Mouse (Mus musculus) heart, postnatal 0 days (tissue): ENCODE results near the gene Prss35. TPM values are rescaled to one million over a fixed set of nuclear protein-coding genes. Genes with fewer than 3 reads are reported as not detected.

Experiments used
- ATAC-seq: fragments of 200-750 bp; cut with Nextera tagmentation; 2 replicates; pipeline ENCODE4 v1.8.0; 2017; ENCODE audit warnings: low read depth, moderate number of reproducible peaks, moderate library complexity; ENCODE audit not compliant: insufficient read depth
- DNase-seq: peaks from one replicate; pipeline ENCODE4 v3.0.0-alpha.2; 2016; ENCODE audit warnings: low spot score
- H3K27ac ChIP-seq: fragments of 300-500 bp; sonication (generic); 2 replicates; pipeline ENCODE4 v1.5.1; 2014; ENCODE audit warnings: low read depth, mild to moderate bottlenecking
- H3K27me3 ChIP-seq: fragments of 300-500 bp; sonication (generic); 2 replicates; pipeline ENCODE4 v1.6.1; 2014; ENCODE audit warnings: low read length, mixed read lengths; ENCODE audit not compliant: control insufficient read depth, insufficient read depth
- H3K36me3 ChIP-seq: fragments of 300-500 bp; sonication (generic); replicated peaks from 2 replicates; pipeline ENCODE4 v1.6.1; 2014; ENCODE audit warnings: low read length, mixed read lengths; ENCODE audit not compliant: control insufficient read depth, insufficient read depth
- H3K4me1 ChIP-seq: fragments of 300-500 bp; sonication (generic); 2 replicates; pipeline ENCODE4 v1.6.1; 2014; ENCODE audit warnings: antibody characterized with exemption; ENCODE audit not compliant: control insufficient read depth, insufficient read depth
- H3K4me2 ChIP-seq: fragments of 300-500 bp; sonication (generic); 2 replicates; pipeline ENCODE4 v1.6.1; 2014; ENCODE audit warnings: low read depth, mild to moderate bottlenecking, low read length, moderate library complexity
- H3K4me3 ChIP-seq: fragments of 300-500 bp; sonication (generic); 2 replicates; pipeline ENCODE4 v1.5.1; 2014; ENCODE audit warnings: low read depth, low read length
- H3K9ac ChIP-seq: fragments of 300-500 bp; sonication (generic); replicated peaks from 2 replicates; pipeline ENCODE4 v1.6.1; 2014; ENCODE audit warnings: low read depth, low read length, mixed read lengths
- H3K9me3 ChIP-seq: fragments of 300-500 bp; sonication (generic); replicated peaks from 2 replicates; pipeline ENCODE4 v1.6.1; 2016; ENCODE audit warnings: low read length; ENCODE audit not compliant: control insufficient read depth
- CTCF ChIP-seq: IDR thresholded peaks from 2 replicates; pipeline ENCODE4 v1.5.1; 2016; ENCODE audit warnings: antibody characterized with exemption, control low read depth, low read depth
- EP300 ChIP-seq: IDR thresholded peaks from 2 replicates; pipeline ENCODE4 v1.6.1; 2016; ENCODE audit warnings: antibody characterized with exemption, low read depth
- WGBS: fragments of 180-500 bp; shearing (Covaris S2); extraction: QIAGEN DNeasy Blood & Tissue Kit; methylation state at CpG from one replicate; pipeline ENCODE4 v1.1.7; 2014; 5-methylcytosine and 5-hydroxymethylcytosine counted together
- polyA plus RNA-seq: library from polyadenylated mRNA; unstranded; fragments of >200 nt; fragmentation: Nextera tagmentation; extraction: Ambion mirVana; gene quantifications from 2 replicates; pipeline ENCODE4 v1.2.1, GENCODE M21; 2015
- total RNA-seq: library from RNA; depleted of rRNA; stranded (reverse); fragments of >200 nt; gene quantifications from 2 replicates; pipeline ENCODE4 v1.2.3, GENCODE M21; 2014; ENCODE audit warnings: low replicate concordance

Prss35 gene
- total and polyA plus RNA-seq, 2 experiments from 2014 or later = 8.1 to 10.1 TPM

- Histone ChIP-seq H3K4me2 (no peak overlapping the region), H3K4me3 (no peak overlapping the region), H3K27me3 (no peaks in the 10 kb centered on the region), H3K9me3 (no peaks in the 10 kb centered on the region), H3K27ac (no peak overlapping the region), H3K9ac (no peak overlapping the region), H3K36me3 (no peaks in the 10 kb centered on the region), H3K4me1 (peaks cover 10% of the 10 kb centered on the region)
- WGBS = 92% methylated on average over 3 of the region's 3 CpGs
- no peak for ATAC-seq
- no peak for TF ChIP-seq CTCF
- TF ChIP-seq EP300 = no peak
- no peak for DNase-seq
These were observed 29.4 kb upstream of the Prss35 start for GRCm38 (mm10) chr9:86714089-86714488.

- TF ChIP-seq EP300 (no peak), CTCF (no peak)
- H3K9ac ChIP-seq = no peak overlapping the region
- 36% methylated on average over 2 of the region's 2 CpGs for WGBS
- no peak overlapping the region for H3K4me3 ChIP-seq
- no peak for ATAC-seq
- H3K4me2 ChIP-seq = no peak overlapping the region
- no peak for DNase-seq
- no peak overlapping the region for H3K27ac ChIP-seq
- no peaks in the 10 kb centered on the region for H3K27me3 ChIP-seq
- H3K4me1 ChIP-seq = no peaks in the 10 kb centered on the region
- H3K36me3 ChIP-seq = no peaks in the 10 kb centered on the region
- H3K9me3 ChIP-seq = no peaks in the 10 kb centered on the region
These were observed 26.9 kb upstream of the Prss35 start for GRCm38 (mm10) chr9:86716540-86716939.

GRCm38 (mm10) chr9:86717119-86717518 lies 26.3 kb upstream of the Prss35 start:
- TF ChIP-seq EP300 = no peak
- TF ChIP-seq CTCF = no peak
- Histone ChIP-seq H3K9me3 (no peaks in the 10 kb centered on the region), H3K36me3 (no peaks in the 10 kb centered on the region), H3K27ac (no peak overlapping the region), H3K9ac (no peak overlapping the region), H3K27me3 (no peaks in the 10 kb centered on the region), H3K4me3 (no peak overlapping the region), H3K4me2 (no peak overlapping the region), H3K4me1 (no peaks in the 10 kb centered on the region)
- DNase-seq = no peak
- no peak for ATAC-seq
- WGBS = 61% methylated on average over 5 of the region's 5 CpGs

DNA sequence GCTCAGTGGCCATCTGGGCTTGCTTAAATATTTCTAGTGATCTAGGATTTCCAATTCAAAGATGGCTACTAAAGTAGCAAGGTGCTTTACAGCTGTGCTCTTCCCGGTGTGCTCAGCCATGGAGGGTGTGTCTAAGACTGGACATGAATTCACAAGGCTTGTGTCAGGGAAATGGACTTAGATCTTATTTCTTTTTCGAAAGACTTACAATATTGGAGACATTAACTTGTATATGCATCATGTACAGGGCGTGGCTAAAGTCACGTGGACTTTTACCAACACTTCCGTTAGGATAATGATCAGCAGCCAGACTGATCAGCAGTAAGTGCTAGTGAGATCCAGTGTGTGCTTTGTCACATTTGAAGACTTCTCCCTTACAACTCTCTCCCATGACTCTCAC lies 23.2 kb upstream of the Prss35 start:
- Histone ChIP-seq H3K4me2 (no peak overlapping the region), H3K9me3 (no peaks in the 10 kb centered on the region), H3K9ac (no peak overlapping the region), H3K4me3 (no peak overlapping the region), H3K36me3 (no peaks in the 10 kb centered on the region), H3K4me1 (no peaks in the 10 kb centered on the region), H3K27ac (no peak overlapping the region), H3K27me3 (no peaks in the 10 kb centered on the region)
- no peak for ATAC-seq
- WGBS = 83% methylated on average over 5 of the region's 5 CpGs
- no peak for DNase-seq
- TF ChIP-seq CTCF = no peak
- no peak for TF ChIP-seq EP300

DNA sequence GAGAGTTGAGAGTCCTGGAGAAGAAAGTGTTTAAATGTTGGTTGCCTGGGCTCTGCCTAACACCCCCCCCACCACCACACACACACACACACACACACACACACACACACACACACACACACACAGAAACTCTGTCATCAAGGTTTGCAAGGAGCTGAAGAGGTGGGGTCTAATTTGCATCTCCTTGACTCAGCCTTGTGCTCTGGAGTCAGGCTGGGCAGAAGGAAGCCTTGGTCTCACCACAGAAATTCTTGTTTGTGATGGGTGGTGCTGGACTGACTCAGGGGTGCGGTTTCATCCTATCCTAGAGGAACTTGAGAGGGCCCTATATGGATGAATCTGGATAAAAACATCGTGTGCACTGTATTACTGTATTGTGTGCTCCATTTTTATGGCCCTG lies 22.7 kb upstream of the Prss35 start:
- no peak overlapping the region for H3K27ac ChIP-seq
- no peak overlapping the region for H3K9ac ChIP-seq
- no peaks in the 10 kb centered on the region for H3K36me3 ChIP-seq
- no peak overlapping the region for H3K4me3 ChIP-seq
- no peak overlapping the region for H3K4me2 ChIP-seq
- TF ChIP-seq EP300 = no peak
- no peaks in the 10 kb centered on the region for H3K27me3 ChIP-seq
- no peaks in the 10 kb centered on the region for H3K9me3 ChIP-seq
- H3K4me1 ChIP-seq = no peaks in the 10 kb centered on the region
- ATAC-seq (no peak), DNase-seq (no peak)
- 84% methylated on average over 2 of the region's 2 CpGs for WGBS

- 80% methylated on average over 4 of the region's 4 CpGs for WGBS
- H3K36me3 ChIP-seq = no peaks in the 10 kb centered on the region
- H3K27ac ChIP-seq = no peak overlapping the region
- no peaks in the 10 kb centered on the region for H3K27me3 ChIP-seq
- H3K4me3 ChIP-seq = no peak overlapping the region
- no peak overlapping the region for H3K4me2 ChIP-seq
- no peaks in the 10 kb centered on the region for H3K4me1 ChIP-seq
- TF ChIP-seq EP300 (no peak), CTCF (no peak)
- no peak for DNase-seq
- H3K9ac ChIP-seq = no peak overlapping the region
- no peak for ATAC-seq
- no peaks in the 10 kb centered on the region for H3K9me3 ChIP-seq
These were observed 18.4 kb upstream of the Prss35 start for GRCm38 (mm10) chr9:86725066-86725465.
